Mouse (Mus musculus): ENCODE data around the gene Mrpl2.

Gene Mrpl2

DNA sequence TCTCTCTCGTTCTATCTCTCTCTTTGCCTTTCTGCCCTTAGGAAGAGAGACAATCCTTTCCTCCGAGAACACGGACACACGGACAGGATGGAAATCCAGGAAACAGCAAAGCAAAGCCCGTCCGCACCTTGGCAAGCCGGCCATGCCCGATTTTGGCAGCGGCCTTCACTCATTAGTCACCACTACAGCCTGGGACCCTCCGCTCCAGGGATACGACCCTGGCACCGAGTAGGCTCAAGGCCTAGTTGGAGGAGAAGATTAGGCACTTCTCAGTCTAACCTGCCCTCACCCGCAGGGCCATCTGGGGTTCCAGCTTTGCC is 17.6 kb upstream of the Mrpl2 start:
- peak in 1 of 2 experiments; percentile 47 for DNase-seq

GRCm38 (mm10) chr17:46628791-46629684 is 17.0 kb upstream of the Mrpl2 start, which contains the start of gene Ptk7:
Gene Ptk7 (minus strand): TSS chr17:46629504.
- DNase-seq = peak; percentile 46 to 68

GRCm38 (mm10) chr17:46629685-46630441 is 16.2 kb upstream of the Mrpl2 start:
- DNase-seq = no peak

- DNase-seq = peak; percentile 66 to 80
These were observed 9.1 kb upstream of the Mrpl2 start for GRCm38 (mm10) chr17:46636831-46637523.

DNA sequence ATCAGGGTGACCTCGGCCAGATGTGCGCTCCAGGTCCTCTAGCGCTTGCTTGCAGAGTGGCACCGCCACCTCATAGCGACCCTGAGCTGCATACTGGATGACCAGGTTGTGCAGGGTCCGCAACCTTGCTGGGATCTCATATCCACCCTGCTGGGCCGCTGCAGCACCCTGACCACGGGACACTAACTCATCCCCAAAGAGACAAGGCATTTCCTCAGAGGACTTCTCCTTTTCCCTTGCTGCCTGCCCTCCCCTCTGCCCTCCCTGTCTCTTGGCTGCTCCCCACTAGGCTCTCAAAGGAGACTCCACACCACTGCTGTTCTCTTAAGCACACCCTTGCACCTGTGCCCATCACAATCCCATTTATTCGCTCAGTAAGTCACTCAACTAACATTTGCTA is 6.1 kb upstream of the Mrpl2 start:
- DNase-seq = no peak

GRCm38 (mm10) chr17:46642060-46642459 is 4.0 kb upstream of the Mrpl2 start:
- DNase-seq = no peak

GRCm38 (mm10) chr17:46644152-46644805 is 1.8 kb upstream of the Mrpl2 start:
- no peak for DNase-seq

DNA sequence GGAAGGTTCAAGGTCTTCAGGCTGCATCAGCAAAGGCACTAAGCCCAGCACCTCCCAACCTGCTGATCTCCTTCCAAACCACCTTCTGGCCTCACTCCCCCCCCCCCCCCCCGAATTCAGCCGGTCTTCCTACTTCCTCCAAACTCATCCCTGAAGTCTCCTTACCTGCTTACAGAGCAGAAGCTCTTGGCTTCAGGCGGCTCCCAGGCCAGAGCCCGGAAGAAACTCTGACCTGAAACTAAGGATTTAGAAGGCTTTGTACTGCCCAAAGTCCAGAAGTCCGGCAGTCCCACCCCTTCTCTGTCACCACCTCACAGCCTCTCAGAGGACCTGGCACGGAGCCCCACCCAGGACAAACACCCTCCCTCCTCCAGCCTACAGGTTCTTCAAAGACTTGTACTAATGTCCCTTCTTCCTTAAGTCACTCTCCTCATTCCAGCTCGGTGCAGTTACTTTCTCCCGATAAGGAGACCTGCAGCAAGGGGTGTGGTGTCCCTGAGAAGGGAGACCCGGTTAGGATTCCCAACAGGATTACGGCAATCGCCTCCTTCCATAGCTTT is 1.0 kb upstream of the Mrpl2 start:
- DNase-seq = peak; percentile 62 to 67

DNA sequence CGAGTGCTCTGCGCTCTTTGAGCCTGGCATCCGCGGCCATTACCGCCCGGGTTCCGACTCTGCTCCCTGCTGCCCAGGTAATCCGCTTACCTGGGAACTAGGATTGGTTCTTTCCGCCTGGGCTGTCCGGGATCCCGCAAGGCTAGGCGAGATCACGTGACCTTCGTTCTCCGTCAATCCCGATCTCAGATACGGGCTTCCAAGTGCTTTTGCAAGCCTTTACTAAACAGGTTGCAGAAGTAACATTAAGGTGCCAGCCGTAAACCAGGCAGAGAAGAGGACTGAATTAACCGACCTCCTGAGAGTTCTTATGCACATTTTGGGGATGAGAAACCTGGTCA is 263 bp downstream of the Mrpl2 start:
- DNase-seq = no peak

DNA sequence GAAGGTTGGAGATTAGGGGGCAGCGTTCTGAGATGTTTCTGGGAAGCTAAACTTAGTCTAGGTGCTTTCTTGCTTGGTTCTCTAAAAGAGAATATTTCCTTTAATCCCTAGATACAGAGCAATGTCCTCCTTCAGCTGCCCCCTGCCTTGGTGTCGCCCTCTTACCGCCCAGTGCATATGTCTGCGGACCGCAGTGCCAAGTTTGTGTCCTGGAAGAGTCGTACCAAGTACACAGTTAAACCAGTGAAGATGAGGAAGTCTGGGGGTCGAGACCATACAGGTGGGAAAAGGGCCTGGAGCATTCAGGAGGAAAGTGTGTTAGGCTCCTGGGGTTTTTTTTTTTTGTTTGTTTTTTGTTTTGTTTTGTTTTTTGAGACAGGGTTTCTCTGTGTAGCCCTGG is 1.2 kb downstream of the Mrpl2 start:
- no peak for DNase-seq

DNA sequence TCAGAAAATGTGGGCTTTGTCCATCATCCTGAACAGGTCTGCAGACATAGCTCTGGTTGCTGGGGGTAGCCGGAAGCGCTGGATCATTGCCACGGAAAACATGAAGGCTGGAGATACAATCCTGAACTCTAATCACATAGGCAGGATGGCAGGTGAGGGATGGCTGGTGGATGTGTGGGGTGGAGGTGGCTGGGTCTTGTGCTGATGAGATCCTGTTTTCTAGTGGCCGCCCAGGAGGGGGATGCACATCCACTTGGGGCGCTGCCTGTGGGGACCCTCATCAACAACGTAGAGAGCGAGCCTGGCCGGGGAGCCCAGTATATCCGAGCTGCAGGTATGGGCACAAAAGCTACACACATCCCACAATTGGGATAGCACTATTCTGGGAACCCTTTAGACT is 2.4 kb downstream of the Mrpl2 start:
- no peak for DNase-seq

DNA sequence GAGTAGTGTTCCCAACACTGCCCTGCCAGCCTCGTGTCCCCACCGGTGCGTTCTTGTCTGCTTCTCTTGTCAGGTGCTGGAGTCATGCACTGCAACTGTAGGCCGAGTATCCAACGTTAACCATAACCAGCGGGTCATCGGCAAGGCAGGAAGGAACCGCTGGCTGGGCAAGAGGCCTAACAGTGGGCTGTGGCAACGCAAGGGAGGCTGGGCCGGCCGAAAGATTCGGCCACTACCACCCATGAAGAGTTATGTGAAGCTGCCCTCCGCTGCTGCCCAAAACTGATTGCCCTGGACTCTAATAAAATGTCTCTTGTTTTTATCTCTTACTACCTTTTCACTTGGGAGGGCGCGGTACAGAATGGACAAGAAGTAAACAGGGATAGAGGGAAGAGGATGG is 3.8 kb downstream of the Mrpl2 start:
- peak in 1 of 2 experiments; percentile 39 for DNase-seq

DNA sequence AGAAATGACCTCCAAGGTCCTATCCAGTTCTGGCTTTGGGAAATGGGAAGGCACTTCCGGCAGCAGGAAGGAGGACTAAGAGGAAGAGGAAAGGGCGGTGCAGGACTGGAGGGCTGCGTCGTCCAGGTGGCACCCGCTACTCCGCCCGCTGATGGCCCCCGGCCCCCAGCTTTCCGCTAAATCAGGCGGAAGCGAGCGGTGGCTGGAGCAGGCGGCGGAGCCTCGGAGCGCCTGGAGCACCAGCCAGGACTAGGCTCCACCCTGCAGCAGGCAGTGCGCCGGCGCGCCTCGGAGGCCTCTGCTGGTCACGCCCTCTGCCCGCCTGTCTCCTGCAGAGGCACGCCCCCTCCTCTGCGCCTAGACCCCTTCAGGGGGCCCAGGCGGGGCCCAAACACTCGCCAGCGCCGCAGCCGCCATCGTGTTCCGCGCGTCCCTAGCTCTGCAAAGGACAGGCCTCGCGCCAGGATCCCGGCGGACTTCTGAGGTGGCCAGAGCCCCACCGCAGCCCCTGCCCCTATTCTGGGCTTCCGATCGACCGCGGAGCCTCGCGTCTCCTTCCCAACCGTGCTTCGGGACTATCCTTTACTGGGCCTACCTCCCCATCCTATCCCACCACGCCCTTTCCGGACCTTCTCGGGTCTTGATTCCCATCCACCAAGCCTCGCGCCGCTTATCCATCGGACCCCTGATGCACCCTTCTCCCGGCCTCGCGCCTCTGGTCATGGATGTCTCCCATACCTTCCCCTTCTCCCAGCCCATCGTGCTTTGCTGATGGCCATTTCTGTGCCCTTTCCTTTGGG is 4.4 kb downstream of the Mrpl2 start, which contains the start of gene Cul7:
TSS of gene Cul7 (plus strand) at position 106 of the 800 bp plus-strand sequence.
- peak; percentile 89 to 92 for DNase-seq

GRCm38 (mm10) chr17:46651292-46651691 is 5.3 kb downstream of the Mrpl2 start:
- no peak for DNase-seq

GRCm38 (mm10) chr17:46651755-46652547 is 5.9 kb downstream of the Mrpl2 start:
- DNase-seq = no peak

GRCm38 (mm10) chr17:46656054-46656453 is 10.0 kb downstream of the Mrpl2 start:
- no peak for DNase-seq

- DNase-seq = peak; percentile 71 to 75
These were observed 15.3 kb downstream of the Mrpl2 start for GRCm38 (mm10) chr17:46661351-46661750.

DNA sequence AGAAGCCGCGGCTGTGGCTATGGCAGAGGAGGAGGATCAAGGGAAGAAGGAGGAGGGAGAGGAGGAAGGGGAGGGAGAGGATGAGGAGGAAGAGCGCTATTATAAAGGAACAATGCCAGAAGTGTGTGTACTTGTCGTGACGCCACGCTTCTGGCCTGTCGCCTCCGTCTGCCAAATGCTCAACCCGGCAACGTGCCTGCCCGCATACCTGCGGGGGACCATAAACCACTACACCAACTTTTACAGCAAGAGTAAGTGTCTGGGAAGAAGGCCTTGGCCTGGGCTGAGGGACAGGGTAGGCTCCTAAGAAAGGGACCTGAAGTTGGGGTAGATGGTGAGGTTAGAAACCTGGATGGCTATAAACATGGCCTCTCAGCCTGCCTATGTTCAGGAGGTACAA is 16.0 kb downstream of the Mrpl2 start:
- DNase-seq = peak; percentile 69 to 74

DNA sequence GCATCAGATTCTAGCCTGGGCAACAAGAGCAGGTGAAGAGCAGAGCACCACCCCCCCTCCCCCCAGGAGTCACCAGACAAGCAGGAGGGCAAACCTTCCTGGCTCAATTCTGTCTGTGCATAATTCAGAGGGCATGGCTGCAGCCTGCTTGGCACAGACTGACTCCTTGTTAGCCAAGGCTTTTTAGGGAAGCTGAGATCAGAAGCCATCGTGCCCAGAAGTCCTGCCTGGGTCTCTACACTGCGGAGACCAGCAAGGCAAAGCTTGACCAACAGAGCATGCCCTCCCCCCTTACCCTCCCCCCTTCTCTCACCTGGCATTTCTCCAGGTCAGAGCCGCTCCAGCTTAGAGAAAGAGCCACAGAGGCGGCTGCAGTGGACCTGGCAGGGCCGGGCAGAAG is 16.7 kb downstream of the Mrpl2 start:
- peak; percentile 69 to 79 for DNase-seq

GRCm38 (mm10) chr17:46667712-46668111 is 21.7 kb downstream of the Mrpl2 start:
- no peak for DNase-seq

GRCm38 (mm10) chr17:46669911-46670310 is 23.9 kb downstream of the Mrpl2 start:
- DNase-seq = no peak

All from cerebellum, adult 18-20 months (tissue).